Mouse (Mus musculus): ENCODE measurements at regions not wholly inside any gene's neighbourhood (a gene's known extent, or its start where the extent isn't known, plus 50 kb on each side); places are given as distances from the start of the nearest gene placed in this dataset.
"Not testable (repeated sequence)": the region's sequence is repeated elsewhere in the genome, so short reads cannot be mapped to it uniquely, and the experiment has no call there.

DNA sequence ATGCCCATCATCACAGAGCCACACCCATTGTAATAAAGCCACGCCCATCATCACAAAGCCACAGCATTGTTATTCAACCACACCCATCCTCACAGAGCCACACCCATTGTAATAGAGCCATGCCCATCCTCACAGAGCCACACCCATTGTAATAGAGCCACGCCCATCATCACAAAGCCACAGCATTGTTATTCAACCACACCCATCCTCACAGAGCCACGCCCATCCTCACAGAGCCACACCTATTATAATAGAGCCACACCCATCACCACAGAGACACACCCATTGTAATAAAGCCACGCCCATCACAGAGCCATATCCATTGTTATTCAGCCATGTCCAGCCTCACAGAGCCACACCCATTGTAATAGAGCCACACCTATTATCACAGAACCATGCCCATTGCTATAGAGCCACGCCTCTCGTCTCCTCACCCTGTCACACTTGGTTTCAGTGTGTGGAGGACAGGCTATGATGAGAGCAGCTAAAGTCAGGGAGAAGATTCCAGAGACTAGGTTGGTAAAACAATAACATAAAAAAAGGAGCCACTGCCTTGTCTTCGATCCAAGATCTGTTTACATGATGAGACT, 85.6 kb downstream of the Gxylt1 start:
- no peak overlapping the region for H3K4me3 ChIP-seq (ENCODE audit: insufficient read depth, low read depth, low read length)
- no peak overlapping the region for H3K27ac ChIP-seq (replicated peaks; ENCODE audit: low read depth, low read length)
- H3K4me1 ChIP-seq (ENCODE audit: control insufficient read depth, insufficient read depth, insufficient read length, low read length), result no peaks in the 10 kb centered on the region

DNA sequence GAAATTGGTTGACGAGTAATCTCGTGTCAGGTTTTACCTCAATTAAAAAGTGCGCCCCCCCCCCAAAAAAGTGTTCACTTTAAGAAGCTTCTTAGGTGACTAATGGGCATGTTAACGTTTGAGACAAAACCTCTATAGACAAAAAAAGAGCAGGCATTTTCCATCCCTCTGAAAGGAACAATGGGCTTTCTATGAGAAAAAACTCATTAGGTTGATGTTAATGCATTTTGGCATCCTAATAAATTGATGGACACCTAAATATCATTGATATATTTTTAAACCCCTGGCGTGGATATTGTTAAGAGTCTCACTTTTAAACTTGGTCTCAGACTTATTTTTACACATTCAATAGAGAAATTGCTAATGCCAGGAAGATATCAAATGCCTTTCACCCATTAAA, 98.8 kb downstream of the Gxylt1 start:
- Histone ChIP-seq H3K4me3 (ENCODE audit: insufficient read depth, low read depth, low read length) (no peak overlapping the region), H3K4me1 (ENCODE audit: control insufficient read depth, insufficient read depth, insufficient read length, low read length) (no peaks in the 10 kb centered on the region), H3K27ac (replicated peaks; ENCODE audit: low read depth, low read length) (no peak overlapping the region)

DNA sequence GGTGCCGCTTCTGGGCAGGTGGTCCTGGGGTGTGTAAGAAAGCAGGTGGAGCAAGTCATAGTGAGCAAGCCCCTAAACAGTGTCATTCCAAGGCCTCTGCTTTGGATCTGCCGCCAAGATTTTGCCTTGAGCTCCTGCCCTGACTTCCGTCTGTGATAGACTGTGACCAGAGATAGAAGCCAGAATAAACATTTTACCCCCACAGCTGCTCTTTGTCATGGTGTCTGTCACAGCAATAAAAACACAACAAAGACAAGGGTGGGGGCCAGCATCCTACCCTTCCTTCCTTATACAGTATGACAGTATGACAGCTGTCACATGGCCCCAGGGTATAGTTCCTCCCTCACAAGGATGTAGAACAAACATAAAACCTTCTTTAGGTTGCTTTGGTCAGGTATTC, 106.2 kb downstream of the Gxylt1 start:
- Histone ChIP-seq H3K4me3 (ENCODE audit: insufficient read depth, low read depth, low read length) (no peak overlapping the region), H3K27ac (replicated peaks; ENCODE audit: low read depth, low read length) (no peak overlapping the region), H3K4me1 (ENCODE audit: control insufficient read depth, insufficient read depth, insufficient read length, low read length) (no peaks in the 10 kb centered on the region)

DNA sequence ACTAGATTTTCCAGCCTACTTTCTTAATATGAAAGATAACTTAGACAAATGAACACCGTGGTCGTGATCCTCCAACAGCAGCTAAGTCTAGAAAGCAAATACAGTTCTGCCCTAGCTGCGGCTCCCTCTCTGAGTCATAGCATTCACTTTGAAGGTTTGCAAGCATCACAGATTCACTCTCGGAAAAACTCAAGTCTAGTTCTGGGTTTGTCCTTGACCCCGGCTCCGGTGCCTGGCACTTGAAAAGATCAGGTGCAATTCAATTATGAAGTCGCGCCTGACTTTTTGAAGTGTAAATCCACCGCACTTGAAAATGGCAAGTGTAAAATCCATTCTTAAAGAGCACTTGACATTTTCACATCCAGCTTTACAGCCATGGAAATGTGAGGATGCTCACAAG, 107.5 kb downstream of the Gxylt1 start:
- Histone ChIP-seq H3K27ac (replicated peaks; ENCODE audit: low read depth, low read length) (no peak overlapping the region), H3K4me3 (ENCODE audit: insufficient read depth, low read depth, low read length) (no peak overlapping the region), H3K4me1 (ENCODE audit: control insufficient read depth, insufficient read depth, insufficient read length, low read length) (no peaks in the 10 kb centered on the region; the same call in 1 of the 2 replicates)

DNA sequence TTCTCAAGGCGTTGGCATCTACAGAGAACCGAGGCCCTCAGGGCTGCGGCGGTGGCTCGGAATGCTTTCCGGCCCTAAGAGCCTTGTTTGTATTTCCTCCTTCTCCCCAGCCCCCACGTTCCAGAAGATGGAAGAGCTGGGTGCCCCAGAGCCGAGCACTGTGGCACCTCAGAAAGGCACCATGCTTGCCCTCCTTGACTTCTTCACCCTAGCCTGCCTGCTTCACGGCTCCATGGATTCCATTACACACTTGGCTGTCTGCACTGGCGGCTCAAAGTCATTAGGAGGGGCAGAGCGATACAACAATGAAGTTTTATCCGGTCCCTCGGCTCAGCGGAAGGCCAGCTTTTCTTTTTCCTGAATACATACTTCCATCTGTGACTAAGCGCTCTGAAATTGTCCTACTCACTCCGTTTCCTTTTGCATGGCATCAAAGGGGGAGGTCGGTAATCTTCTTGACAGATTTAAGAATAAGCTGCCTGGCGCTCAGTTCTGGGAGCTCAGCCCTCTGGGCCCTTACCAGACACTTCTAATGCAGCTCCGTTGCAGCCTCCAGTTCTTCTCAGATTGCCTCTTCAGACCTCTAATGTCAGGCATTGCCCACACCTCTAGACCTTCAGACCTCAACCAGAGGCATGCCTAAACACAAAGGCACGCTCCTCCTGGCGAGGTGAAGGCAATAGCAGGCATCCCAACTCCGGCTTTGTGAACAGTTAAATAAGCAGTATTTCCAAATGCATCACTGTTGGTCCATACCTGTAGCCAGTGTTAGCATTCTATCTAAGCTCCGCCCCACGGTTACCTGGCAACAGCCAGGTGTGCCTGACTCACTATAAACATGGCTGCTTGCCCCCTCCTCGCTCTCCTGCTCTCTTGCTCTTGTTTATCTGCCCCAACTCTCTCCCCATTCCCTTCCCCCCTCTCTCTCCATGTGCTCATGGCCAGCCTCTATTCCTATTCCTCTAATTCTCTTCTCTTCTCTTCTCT, 112.8 kb downstream of the Gxylt1 start:
- peaks cover 3% of the 10 kb centered on the region; the same call in 1 of the 2 replicates for H3K4me1 ChIP-seq (ENCODE audit: control insufficient read depth, insufficient read depth, insufficient read length, low read length)
- no peak overlapping the region for H3K4me3 ChIP-seq (ENCODE audit: insufficient read depth, low read depth, low read length)
- no peak overlapping the region for H3K27ac ChIP-seq (replicated peaks; ENCODE audit: low read depth, low read length)

DNA sequence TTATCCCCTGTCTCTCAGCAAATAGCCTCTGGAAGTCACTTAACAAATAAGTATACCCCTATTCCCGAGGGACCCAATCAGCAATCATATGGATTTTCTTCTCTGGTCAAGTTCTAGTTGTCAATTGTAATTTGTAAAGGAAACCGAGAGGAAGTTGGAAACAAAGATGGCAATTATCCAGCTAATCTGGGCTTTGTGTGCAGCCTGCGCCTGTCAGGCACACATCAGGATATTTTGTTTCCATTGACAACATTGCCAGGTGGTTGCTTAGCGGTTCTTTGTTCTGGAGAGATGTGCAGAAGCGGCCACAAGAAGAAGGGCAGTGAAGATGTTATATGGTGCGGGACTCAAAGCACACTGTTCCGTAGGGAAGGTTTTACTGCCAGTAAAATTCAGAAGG, 113.7 kb downstream of the Gxylt1 start:
- Histone ChIP-seq H3K4me1 (ENCODE audit: control insufficient read depth, insufficient read depth, insufficient read length, low read length) (peaks cover 3% of the 10 kb centered on the region; the same call in 1 of the 2 replicates), H3K4me3 (ENCODE audit: insufficient read depth, low read depth, low read length) (no peak overlapping the region), H3K27ac (replicated peaks; ENCODE audit: low read depth, low read length) (no peak overlapping the region)

DNA sequence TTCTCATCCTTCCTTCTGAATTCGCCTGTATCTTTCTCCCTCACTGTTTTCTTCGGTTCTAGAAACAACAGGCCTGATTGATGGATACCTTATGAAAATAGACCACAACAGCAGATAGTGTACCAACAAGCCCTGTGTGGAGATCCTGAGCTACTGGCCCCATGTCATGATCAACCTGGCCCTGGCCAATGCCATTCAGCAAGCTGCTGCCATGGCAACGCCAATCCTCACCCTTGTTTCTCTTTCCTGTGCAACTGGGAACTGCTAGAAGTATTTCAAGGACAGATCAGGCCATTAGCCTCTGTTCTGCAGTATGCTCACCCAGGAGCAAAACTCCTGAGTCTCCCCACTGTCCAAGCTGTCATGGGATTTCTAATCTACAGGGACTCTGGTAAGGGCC, 119.2 kb downstream of the Gxylt1 start:
- no peak overlapping the region for H3K27ac ChIP-seq (replicated peaks; ENCODE audit: low read depth, low read length)
- H3K4me3 ChIP-seq (ENCODE audit: insufficient read depth, low read depth, low read length), result no peak overlapping the region
- no peaks in the 10 kb centered on the region for H3K4me1 ChIP-seq (ENCODE audit: control insufficient read depth, insufficient read depth, insufficient read length, low read length)

DNA sequence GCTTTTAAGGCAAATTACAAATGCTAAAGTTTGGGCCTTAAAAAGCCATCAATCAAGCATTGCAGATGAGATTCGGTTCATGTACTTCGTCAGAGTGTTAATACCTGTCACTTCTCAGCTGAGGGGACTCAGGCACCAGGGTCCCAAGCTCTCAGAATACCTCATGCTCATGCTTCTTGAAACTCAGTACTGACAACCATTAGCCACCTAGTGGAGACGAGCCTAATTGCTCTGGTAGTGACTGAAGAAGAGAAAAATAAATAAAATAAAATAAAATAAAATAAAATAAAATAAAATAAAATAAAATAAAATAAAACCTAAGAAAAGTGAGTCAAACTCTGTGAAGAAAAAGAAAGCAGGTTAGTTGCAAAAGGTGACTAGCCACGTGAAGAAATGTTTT, 121.0 kb downstream of the Gxylt1 start:
- H3K27ac ChIP-seq (replicated peaks; ENCODE audit: low read depth, low read length), result no peak overlapping the region
- H3K4me1 ChIP-seq (ENCODE audit: control insufficient read depth, insufficient read depth, insufficient read length, low read length), result no peaks in the 10 kb centered on the region
- no peak overlapping the region for H3K4me3 ChIP-seq (ENCODE audit: insufficient read depth, low read depth, low read length)

DNA sequence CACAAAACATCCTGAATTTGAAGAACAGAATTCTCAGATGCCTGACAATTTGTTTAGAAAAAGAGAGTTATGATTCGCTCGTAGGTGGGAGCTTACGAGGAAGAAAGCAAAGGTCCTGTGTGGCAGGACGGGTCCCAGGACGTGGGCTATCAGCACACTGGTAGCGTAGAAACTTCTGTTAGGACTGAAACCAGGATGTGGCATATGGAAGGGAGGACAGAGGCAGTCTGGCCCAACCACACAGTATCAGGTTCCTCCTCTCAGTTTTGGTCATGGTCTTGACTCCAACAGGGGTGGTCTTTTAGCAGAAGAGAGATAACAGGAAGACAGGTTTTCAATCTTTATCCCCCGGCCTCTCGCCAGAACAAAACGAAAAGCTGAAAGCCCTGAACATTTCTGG, 130.1 kb downstream of the Gxylt1 start:
- no peak overlapping the region for H3K27ac ChIP-seq (replicated peaks; ENCODE audit: low read depth, low read length)
- no peak overlapping the region for H3K4me3 ChIP-seq (ENCODE audit: insufficient read depth, low read depth, low read length)
- H3K4me1 ChIP-seq (ENCODE audit: control insufficient read depth, insufficient read depth, insufficient read length, low read length), result no peaks in the 10 kb centered on the region

DNA sequence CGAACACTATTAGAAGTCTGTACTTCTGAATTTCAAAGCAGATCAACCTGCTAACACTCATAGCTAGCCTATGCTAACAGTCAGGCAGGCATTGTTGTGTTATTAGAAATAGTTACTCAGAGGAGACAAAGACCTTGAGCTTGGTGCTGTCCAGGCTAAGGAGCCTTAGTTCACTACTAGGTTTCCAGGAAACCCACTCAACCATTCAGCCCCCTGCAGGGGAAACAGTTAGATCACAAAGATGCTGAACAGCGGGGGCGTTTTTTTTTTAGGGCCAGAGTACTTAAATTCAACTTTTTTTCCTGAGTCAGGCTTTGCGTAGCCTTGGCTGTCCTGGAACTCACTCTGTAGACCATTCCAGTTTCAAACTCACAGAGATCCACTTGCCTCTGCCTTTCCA, 130.7 kb downstream of the Gxylt1 start:
- Histone ChIP-seq H3K4me1 (ENCODE audit: control insufficient read depth, insufficient read depth, insufficient read length, low read length) (no peaks in the 10 kb centered on the region), H3K27ac (replicated peaks; ENCODE audit: low read depth, low read length) (no peak overlapping the region), H3K4me3 (ENCODE audit: insufficient read depth, low read depth, low read length) (no peak overlapping the region)

DNA sequence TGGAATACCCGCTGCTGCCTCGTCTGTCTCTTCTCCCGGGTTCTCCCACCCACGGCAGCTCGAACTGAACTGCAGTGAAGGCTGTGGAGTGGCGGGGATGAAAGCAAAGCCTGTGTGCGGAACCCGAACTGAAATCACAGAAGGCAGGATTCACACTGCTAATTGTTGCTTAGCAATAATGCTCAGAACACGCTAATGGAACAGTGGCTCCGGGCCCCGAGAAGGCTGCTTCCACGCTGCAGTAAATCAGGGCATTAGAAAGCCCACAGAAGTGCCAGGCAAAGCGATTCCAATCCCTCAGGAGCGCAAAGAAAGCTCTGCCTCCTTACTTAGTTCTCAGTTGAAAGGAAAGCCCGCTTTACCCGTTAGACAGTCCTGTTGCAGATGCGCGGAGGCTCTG, 141.6 kb downstream of the Gxylt1 start:
- H3K4me3 ChIP-seq (ENCODE audit: insufficient read depth, low read depth, low read length), result no peak overlapping the region
- no peaks in the 10 kb centered on the region for H3K4me1 ChIP-seq (ENCODE audit: control insufficient read depth, insufficient read depth, insufficient read length, low read length)
- H3K27ac ChIP-seq (replicated peaks; ENCODE audit: low read depth, low read length), result no peak overlapping the region

DNA sequence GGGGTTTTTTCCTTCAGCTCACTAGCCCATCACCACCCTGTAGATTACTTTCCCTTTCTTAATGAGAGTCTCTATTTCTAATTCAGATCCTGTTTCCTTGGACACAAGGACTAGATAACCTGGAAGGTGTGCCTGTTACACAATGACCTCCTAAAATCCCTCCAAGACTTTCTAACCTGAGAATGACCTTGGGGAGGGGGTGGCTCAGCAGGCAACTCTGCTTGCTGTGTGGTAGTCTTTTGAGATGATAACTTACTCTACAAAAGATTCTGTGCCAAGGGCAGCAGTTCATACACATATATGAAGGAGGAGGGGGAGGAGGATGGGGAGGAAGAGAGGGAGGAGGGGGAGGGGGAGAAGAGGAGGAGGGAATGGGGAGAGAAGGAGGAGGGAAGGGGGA, 143.9 kb downstream of the Gxylt1 start:
- Histone ChIP-seq H3K4me1 (ENCODE audit: control insufficient read depth, insufficient read depth, insufficient read length, low read length) (no peaks in the 10 kb centered on the region), H3K4me3 (ENCODE audit: insufficient read depth, low read depth, low read length) (no peak overlapping the region), H3K27ac (replicated peaks; ENCODE audit: low read depth, low read length) (no peak overlapping the region)

DNA sequence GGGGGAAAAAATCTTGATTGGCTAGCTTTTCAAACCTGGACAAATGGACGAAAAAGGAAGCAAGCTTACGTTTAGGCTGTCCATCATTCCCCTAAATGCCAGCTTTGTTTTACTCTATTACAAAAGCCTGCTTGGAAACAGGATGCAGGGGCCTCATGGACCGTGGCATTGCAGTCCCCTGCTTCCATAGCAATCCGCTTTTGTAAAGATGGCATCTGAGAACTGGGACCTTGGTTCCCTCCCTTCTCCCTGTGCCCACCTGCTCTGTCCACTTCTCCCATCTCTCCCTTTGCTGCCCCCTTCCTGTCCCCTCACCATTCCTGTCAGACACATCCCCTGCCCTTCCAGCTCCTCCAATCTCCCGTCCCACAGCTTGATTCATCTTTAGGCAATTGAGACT, 149.7 kb downstream of the Gxylt1 start:
- H3K4me3 ChIP-seq (ENCODE audit: insufficient read depth, low read depth, low read length), result no peak overlapping the region
- no peak overlapping the region for H3K27ac ChIP-seq (replicated peaks; ENCODE audit: low read depth, low read length)
- no peaks in the 10 kb centered on the region for H3K4me1 ChIP-seq (ENCODE audit: control insufficient read depth, insufficient read depth, insufficient read length, low read length)

DNA sequence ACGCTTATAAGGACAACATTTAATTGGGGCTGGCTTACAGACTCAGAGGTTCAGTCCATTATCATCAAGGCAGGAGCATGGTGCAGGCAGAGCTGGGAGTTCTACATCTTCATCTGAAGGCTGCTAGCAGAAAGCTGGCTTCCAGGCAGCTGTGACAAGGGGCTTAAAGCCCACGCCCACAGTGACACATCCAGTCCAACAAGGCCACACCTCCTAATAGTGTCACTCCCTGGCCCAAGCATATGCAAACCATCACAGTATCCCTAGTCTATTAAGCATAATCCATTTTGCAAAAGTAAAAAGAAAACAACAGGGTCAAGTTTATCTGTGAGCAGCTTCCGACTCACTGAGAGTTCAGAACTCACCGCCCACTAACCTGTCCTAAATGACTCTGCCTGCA, 153.8 kb downstream of the Gxylt1 start:
- H3K4me1 ChIP-seq (ENCODE audit: control insufficient read depth, insufficient read depth, insufficient read length, low read length), result no peaks in the 10 kb centered on the region
- H3K4me3 ChIP-seq (ENCODE audit: insufficient read depth, low read depth, low read length), result no peak overlapping the region
- no peak overlapping the region for H3K27ac ChIP-seq (replicated peaks; ENCODE audit: low read depth, low read length)

DNA sequence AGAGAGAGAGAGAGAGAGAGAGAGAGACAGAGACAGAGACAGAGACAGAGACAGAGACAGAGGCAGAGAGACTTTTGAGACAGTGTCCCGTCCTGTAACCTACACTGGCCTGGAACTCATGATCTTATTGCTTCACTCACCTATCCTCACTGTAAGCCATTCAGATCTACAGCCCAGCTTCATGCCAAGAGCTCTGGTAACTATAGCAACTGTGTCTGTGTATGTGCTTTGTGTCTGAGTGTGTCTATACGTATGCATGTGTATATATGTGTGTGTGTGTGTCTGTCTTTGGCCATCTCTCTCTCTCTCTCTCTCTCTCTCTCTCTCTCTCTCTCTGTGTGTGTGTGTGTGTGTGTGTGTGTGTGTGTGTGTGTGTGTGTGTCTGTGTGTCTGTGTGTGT, 157.2 kb downstream of the Gxylt1 start:
- not testable (repeated sequence) for H3K4me3 ChIP-seq (ENCODE audit: insufficient read depth, low read depth, low read length); H3K4me1 ChIP-seq (ENCODE audit: control insufficient read depth, insufficient read depth, insufficient read length, low read length); H3K27ac ChIP-seq (replicated peaks; ENCODE audit: low read depth, low read length)

DNA sequence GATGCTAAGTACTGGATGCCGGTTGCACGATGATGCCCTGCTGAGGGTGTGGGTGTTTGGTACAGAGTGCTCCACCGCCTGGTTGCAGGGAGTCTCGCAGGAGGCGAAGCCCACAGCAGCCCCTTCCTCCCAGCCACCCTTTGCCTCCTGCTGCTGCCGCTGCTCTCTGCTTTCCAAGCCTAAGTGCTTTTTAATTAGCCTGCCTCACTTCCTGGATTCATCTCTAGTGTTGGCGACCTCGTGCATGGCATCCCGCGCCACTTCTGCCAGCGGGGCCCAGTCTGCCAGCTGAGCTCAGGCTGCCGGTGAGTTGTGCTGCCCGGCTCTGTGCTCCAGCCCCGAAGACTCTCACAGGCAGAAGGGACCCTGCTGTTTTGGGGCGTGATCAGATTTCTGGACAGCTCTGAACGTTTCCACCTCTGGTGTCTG, 159.3 kb downstream of the Gxylt1 start:
- Histone ChIP-seq H3K4me3 (ENCODE audit: insufficient read depth, low read depth, low read length) (peak overlapping the region; percentile 10; the same call in 1 of the 2 replicates), H3K27ac (replicated peaks; ENCODE audit: low read depth, low read length) (no peak overlapping the region)

More for the DNA sequence above, 159.3 kb downstream of the Gxylt1 start:
- H3K4me1 ChIP-seq (ENCODE audit: control insufficient read depth, insufficient read depth, insufficient read length, low read length), result no peaks in the 10 kb centered on the region
